Mouse (Mus musculus): Measurements from ENCODE around the gene Acin1. TPM values are rescaled to one million over a fixed set of nuclear protein-coding genes. Genes with fewer than 3 reads are reported as not detected.

The Acin1 gene
- total and polyA plus RNA-seq, 2 experiments = 39.7 to 49.1 TPM

GRCm38 (mm10) chr14:54728823-54729653, 42.3 kb upstream of the Acin1 start:
- DNase-seq (ENCODE audit: extremely low read depth, low read depth, low spot score) = no peak
- no peak overlapping the region for H3K27ac ChIP-seq (replicated peaks; ENCODE audit: insufficient read depth, low read depth, low read length)
- no peaks in the 10 kb centered on the region for H3K36me3 ChIP-seq (ENCODE audit: control insufficient read depth, insufficient read depth, low read length)
- H3K4me1 ChIP-seq (ENCODE audit: control insufficient read depth, insufficient read depth, low read length) = no peaks in the 10 kb centered on the region
- H3K79me2 ChIP-seq (ENCODE audit: control insufficient read depth, insufficient read depth, low read length) = no peaks in the 10 kb centered on the region
- H3K9ac ChIP-seq (ENCODE audit: low read depth, low read length) = no peak overlapping the region
- TF ChIP-seq POLR2A (IDR thresholded peaks at IDR 0.05; ENCODE audit: extremely low read depth, insufficient read depth, low read length) (no peak), CTCF (IDR thresholded peaks at IDR 0.05; ENCODE audit: low read depth, low read length) (no peak)
- 89% methylated on average over 13 of the region's 13 CpGs for WGBS
- H3K27me3 ChIP-seq (ENCODE audit: control insufficient read depth, insufficient read depth, low read length) = no peaks in the 10 kb centered on the region
- H3K4me3 ChIP-seq (ENCODE audit: insufficient read depth, low read depth, low read length) = no peak overlapping the region

- no peak overlapping the region for H3K9ac ChIP-seq (ENCODE audit: low read depth, low read length)
- H3K36me3 ChIP-seq (ENCODE audit: control insufficient read depth, insufficient read depth, low read length) = no peaks in the 10 kb centered on the region
- 83% methylated on average over 5 of the region's 5 CpGs for WGBS
- H3K4me3 ChIP-seq (ENCODE audit: insufficient read depth, low read depth, low read length) = no peak overlapping the region
- H3K79me2 ChIP-seq (ENCODE audit: control insufficient read depth, insufficient read depth, low read length) = no peaks in the 10 kb centered on the region
- no peaks in the 10 kb centered on the region for H3K27me3 ChIP-seq (ENCODE audit: control insufficient read depth, insufficient read depth, low read length)
- H3K27ac ChIP-seq (replicated peaks; ENCODE audit: insufficient read depth, low read depth, low read length) = no peak overlapping the region
- no peak for TF ChIP-seq POLR2A (IDR thresholded peaks at IDR 0.05; ENCODE audit: extremely low read depth, insufficient read depth, low read length)
- no peak for TF ChIP-seq CTCF (IDR thresholded peaks at IDR 0.05; ENCODE audit: low read depth, low read length)
- no peak for DNase-seq (ENCODE audit: extremely low read depth, low read depth, low spot score)
- no peaks in the 10 kb centered on the region for H3K4me1 ChIP-seq (ENCODE audit: control insufficient read depth, insufficient read depth, low read length)
Measured at GRCm38 (mm10) chr14:54727565-54727964, 40.8 kb upstream of the Acin1 start.

- DNase-seq (ENCODE audit: extremely low read depth, low read depth, low spot score) = no peak
- H3K27me3 ChIP-seq (ENCODE audit: control insufficient read depth, insufficient read depth, low read length) = no peaks in the 10 kb centered on the region
- H3K4me1 ChIP-seq (ENCODE audit: control insufficient read depth, insufficient read depth, low read length) = peaks cover 7% of the 10 kb centered on the region; the same call in 1 of the 2 replicates
- no peak overlapping the region for H3K27ac ChIP-seq (replicated peaks; ENCODE audit: insufficient read depth, low read depth, low read length)
- no peak for TF ChIP-seq POLR2A (IDR thresholded peaks at IDR 0.05; ENCODE audit: extremely low read depth, insufficient read depth, low read length)
- no peak for TF ChIP-seq CTCF (IDR thresholded peaks at IDR 0.05; ENCODE audit: low read depth, low read length)
- WGBS = 84% methylated on average over 6 of the region's 6 CpGs
- no peaks in the 10 kb centered on the region for H3K79me2 ChIP-seq (ENCODE audit: control insufficient read depth, insufficient read depth, low read length)
- H3K9ac ChIP-seq (ENCODE audit: low read depth, low read length) = no peak overlapping the region
- H3K4me3 ChIP-seq (ENCODE audit: insufficient read depth, low read depth, low read length) = no peak overlapping the region
- H3K36me3 ChIP-seq (ENCODE audit: control insufficient read depth, insufficient read depth, low read length) = no peaks in the 10 kb centered on the region
Measured at GRCm38 (mm10) chr14:54724049-54724448, 37.3 kb upstream of the Acin1 start.

GRCm38 (mm10) chr14:54721711-54722110, 35.0 kb upstream of the Acin1 start:
- no peak overlapping the region for H3K27ac ChIP-seq (replicated peaks; ENCODE audit: insufficient read depth, low read depth, low read length)
- no peak overlapping the region for H3K9ac ChIP-seq (ENCODE audit: low read depth, low read length)
- 92% methylated on average over 10 of the region's 10 CpGs for WGBS
- no peak for DNase-seq (ENCODE audit: extremely low read depth, low read depth, low spot score)
- no peak overlapping the region for H3K4me3 ChIP-seq (ENCODE audit: insufficient read depth, low read depth, low read length)
- peaks cover 7% of the 10 kb centered on the region; the same call in 1 of the 2 replicates for H3K4me1 ChIP-seq (ENCODE audit: control insufficient read depth, insufficient read depth, low read length)
- TF ChIP-seq CTCF (IDR thresholded peaks at IDR 0.05; ENCODE audit: low read depth, low read length) = no peak
- no peak for TF ChIP-seq POLR2A (IDR thresholded peaks at IDR 0.05; ENCODE audit: extremely low read depth, insufficient read depth, low read length)
- H3K79me2 ChIP-seq (ENCODE audit: control insufficient read depth, insufficient read depth, low read length) = no peaks in the 10 kb centered on the region
- no peaks in the 10 kb centered on the region for H3K27me3 ChIP-seq (ENCODE audit: control insufficient read depth, insufficient read depth, low read length)
- H3K36me3 ChIP-seq (ENCODE audit: control insufficient read depth, insufficient read depth, low read length) = no peaks in the 10 kb centered on the region

- H3K36me3 ChIP-seq (ENCODE audit: control insufficient read depth, insufficient read depth, low read length) = no peaks in the 10 kb centered on the region
- H3K9ac ChIP-seq (ENCODE audit: low read depth, low read length) = no peak overlapping the region
- TF ChIP-seq POLR2A (IDR thresholded peaks at IDR 0.05; ENCODE audit: extremely low read depth, insufficient read depth, low read length) (no peak), CTCF (IDR thresholded peaks at IDR 0.05; ENCODE audit: low read depth, low read length) (no peak)
- peaks cover 7% of the 10 kb centered on the region; the same call in 1 of the 2 replicates for H3K4me1 ChIP-seq (ENCODE audit: control insufficient read depth, insufficient read depth, low read length)
- H3K79me2 ChIP-seq (ENCODE audit: control insufficient read depth, insufficient read depth, low read length) = no peaks in the 10 kb centered on the region
- no peaks in the 10 kb centered on the region for H3K27me3 ChIP-seq (ENCODE audit: control insufficient read depth, insufficient read depth, low read length)
- peak; percentile 75 for DNase-seq (ENCODE audit: extremely low read depth, low read depth, low spot score)
- no peak overlapping the region for H3K4me3 ChIP-seq (ENCODE audit: insufficient read depth, low read depth, low read length)
- 81% methylated on average over 7 of the region's 7 CpGs for WGBS
- peak overlapping the region; percentile 47 for H3K27ac ChIP-seq (replicated peaks; ENCODE audit: insufficient read depth, low read depth, low read length)
Measured at GRCm38 (mm10) chr14:54720654-54721350, 34.1 kb upstream of the Acin1 start.
